Mouse (Mus musculus) gastrocnemius, adult 18-20 months (tissue): ENCODE data around the gene Maf. TPM values are rescaled to one million over a fixed set of nuclear protein-coding genes. Genes with fewer than 3 reads are reported as not detected.

ENCODE experiments used
- DNase-seq: peaks from one replicate; pipeline ENCODE4 v3.0.0; 2021; ENCODE audit warnings: low spot score
- long read RNA-seq, 2 experiments: library from polyadenylated mRNA; stranded (forward); transcript quantifications; one replicate each; pipeline ENCODE4 v2.0.0; 2021
- total RNA-seq, 2 experiments: library from RNA; stranded (reverse); gene quantifications; 2 replicates each; pipeline ENCODE4 v1.2.3; 2021

Maf gene
- total RNA-seq = 100 to 1,000 TPM; 145 to 163 TPM
- long read RNA-seq, experiment 1, full-length matches to known transcripts = 106 of 123 reads
- long read RNA-seq, experiment 1, partial matches to known transcripts = 1 of 123 reads
- long read RNA-seq, experiment 1, other reads (novel, unspliced or antisense) = 16 of 123 reads
- long read RNA-seq, experiment 2, full-length matches to known transcripts = 67 of 71 reads
- long read RNA-seq, experiment 2, partial matches to known transcripts = 2 of 71 reads
- long read RNA-seq, experiment 2, other reads (novel, unspliced or antisense) = 2 of 71 reads

DNA sequence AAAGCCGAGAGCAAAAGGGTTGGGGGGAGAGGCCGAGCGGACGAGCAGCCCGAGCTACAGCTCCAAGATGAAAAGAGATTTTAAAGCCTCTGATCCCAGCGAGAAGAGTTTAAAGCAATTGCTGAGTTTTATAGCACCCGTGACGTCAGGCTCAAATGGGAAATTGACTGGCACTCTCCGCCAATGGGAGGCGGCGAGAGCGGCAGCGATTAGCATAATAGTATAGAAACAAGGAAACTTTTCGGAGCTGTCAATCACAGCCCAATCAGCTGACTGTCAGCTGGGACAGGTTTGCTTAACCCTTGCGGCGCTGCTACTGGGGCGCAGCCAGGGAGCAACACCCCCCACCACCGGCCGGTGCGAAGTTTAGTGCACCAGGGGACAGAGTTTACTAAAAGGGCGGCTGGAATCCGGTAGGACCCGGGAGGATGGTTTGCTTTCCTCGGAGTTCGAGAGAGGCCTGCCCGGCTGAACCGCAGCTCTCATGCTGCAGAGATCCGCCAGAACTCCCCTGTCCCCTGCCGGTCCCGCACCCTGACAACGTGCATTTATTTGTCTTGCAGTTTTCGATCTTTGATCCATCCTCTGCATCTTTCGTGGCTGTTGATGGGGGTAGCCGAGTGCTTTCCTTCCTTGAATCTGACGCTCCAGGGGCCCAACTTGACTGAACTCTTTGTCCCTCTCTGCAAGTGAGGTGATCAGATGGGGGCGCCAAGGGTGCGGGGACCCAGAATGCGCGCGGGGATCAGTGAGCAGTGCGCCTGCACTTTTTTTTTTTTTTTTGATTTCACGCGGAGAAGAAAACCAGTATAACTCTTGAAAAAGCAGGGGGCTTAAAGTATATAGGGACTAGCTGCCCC is at the start of gene Maf:
Gene Maf, minus strand, starts transcription at position 64 of the 860 bp plus-strand sequence.
- peak; percentile 92 for DNase-seq

DNA sequence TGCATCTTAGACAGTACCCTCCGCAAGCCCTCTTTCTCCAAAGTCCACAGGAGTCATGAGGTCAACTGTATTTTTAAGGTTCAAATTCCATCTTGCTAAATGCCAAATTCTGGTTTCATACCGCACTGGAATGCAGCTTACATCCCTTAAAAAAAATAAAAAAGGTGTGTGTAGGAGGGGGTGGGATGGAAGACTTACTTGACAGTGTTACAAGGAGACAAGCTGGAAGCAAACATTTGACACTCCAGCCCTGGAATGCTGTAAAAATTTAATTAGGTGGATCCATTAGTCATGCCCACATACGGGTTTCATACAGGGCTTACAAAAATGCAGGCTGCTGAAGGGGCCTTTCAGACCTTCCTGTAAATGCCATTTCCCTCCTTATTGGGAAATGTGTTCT is 49.4 kb upstream of the Maf start:
- DNase-seq = no peak

DNA sequence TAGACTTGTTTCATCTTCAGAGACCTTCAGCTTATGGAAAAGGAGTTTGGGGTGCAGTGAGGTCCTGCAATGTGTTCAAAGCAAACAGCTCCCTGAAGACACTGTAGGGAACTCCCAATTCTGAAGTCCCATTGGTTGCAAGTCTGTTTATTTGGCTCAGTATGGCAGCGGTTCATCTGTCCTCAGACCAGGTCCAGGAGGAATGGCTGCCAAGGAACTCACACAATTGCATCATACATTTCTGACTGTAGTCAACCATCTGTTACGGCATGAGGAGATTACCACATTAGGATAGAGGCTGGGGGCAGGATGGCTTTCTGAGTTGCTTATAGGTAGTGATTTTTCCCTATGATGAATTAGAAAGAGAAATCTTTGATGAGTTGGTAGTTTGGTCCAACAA is 48.4 kb upstream of the Maf start:
- DNase-seq = peak; percentile 24

DNA sequence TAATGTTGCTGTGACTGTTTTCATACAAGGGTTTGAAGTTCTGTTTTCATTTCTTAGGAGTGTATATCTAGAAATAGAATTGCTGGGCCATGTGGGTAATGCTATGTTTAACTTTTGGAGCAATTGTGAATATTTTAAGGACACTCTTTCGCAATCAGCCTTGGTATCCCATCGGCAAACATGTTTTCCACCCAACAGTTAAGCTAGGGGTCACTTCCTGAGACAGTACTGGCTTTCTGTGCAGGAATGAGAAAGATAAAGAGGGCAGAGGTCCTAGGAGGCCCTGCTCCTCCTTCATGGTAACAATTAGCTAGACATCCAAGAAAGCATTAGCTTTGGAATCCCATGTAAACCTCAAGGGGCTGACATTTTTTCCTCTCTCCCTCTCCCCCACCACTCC is 47.1 kb upstream of the Maf start:
- DNase-seq = no peak

DNA sequence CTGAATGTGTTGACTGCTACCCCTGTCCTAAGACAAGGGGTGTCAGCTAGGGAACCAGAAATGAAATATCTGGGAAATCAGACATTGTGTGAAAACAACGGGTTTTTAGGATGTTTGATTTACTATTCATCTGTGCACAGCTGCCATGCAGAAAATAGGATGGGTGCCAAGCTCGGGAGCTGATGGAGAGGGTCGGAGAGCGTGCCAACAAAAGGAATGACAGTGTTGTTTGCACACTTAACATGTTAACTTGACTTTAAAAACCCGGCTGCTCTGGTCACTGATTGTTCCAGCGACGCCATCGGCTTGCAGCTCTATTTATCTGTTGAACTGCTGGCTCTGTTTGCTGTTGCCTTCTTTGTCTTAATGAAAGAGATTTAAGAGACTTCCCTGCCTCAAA is 46.2 kb upstream of the Maf start:
- DNase-seq = no peak

DNA sequence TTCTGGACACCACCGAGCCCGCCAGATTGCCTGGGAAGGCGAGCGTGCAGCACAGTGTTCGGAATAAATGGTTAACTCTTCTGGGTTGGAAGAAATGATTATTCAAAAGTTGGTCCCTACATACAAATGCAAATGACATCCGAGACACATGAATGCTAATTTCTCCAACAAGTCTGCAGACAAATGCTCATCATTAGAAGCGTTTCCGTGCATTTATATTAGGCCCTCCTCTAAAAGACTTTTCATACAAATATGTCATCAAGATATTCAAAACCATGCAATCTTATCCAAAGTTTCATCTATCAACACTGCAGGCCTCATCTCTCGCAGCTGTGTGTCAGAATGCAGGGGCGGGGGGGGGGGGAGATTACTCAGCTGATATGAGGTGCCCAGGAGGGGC is 39.8 kb upstream of the Maf start:
- DNase-seq = no peak

DNA sequence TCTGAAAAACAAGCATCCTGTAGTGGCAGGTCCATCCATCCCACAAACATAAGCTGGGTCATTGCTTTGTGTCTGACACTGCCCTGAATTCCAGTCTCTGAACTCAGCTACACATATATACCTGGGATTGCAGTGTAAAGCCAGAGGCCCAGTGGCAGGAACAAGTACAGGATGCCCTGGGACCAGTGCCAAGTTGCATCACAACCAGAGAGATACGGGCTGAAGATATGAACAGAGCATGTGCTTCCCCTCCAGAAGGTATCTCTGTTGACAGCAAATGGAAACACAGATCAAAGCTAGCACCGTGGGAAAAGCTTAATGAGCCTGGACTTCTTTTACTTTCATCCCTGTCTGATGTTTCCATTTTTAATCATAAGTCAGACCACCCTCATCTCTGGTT is 38.1 kb upstream of the Maf start:
- DNase-seq = no peak

DNA sequence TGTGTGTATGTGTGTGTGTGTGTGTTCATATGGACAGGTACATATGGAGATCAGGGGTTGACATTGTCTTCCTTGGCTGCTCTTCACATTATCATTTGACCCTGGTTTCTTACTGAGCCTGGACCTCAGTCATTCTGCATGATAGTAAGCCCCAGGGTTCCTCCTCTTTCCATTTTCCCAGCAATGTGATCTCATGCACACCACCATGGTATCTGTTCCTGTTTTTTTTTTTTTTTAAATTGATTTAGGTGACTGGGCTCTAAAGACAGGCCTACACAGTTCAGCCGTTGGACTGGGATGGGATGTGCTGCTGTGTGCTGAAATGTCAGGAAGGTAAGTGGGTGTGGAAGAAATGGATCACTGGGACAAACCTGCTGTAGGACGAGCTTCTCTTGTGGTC is 35.8 kb upstream of the Maf start:
- DNase-seq = no peak

DNA sequence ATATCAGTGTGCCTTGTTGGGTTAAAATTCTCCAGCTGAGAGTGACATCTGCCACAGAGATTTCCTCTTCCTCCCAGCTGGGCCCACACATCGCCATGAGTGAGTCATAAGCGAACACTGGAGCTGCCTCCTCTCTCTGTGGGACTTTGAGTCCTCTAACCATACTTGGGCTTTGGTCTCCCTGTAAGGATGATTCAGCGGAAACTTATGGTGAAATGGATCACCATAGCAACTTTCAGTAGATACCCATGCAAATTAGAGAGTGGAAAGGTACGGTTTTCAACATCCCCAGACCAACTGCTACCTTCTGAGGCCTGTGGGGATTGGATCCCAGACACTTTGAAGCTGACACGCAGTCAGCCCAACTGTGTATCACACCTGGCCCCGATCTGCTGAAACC is 35.1 kb upstream of the Maf start:
- no peak for DNase-seq

DNA sequence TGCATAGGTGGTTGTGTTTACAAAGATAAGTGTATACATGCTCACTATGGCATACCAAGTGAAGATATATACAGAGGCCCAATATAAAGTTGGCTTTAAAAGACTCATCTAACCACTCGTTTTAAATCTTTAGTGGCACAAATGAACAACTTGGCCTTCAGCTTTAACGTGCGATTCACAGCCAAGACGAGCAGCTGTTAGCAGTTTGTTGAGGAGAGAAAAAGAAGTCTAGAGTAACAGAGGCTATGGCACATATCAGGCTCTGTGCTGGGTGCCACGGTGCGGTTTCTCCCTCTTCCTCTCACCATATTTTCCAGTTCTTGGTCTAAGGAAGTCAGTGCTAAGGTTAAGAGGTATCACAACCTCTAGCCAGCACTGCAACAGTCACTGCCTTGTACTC is 34.4 kb upstream of the Maf start:
- DNase-seq = no peak

DNA sequence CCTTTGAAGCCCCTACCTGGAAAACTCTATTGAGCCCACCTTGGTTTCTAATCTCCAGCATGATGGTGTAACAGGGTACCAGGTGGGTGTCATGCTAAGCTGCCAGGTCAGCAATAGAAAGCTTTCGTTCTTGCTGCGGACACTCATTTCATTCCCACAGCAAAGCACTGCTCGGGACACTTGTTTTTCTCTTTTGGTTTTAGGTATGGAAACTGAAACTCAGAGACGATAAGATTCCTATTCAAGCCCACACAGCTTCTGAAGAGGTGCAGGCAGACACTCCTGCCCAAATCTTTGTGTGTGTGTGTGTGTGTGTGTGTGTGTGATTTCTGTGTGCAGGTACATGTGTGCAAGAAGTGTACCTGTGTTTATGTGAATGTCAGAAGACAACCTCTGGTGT is 32.2 kb upstream of the Maf start:
- DNase-seq = no peak

DNA sequence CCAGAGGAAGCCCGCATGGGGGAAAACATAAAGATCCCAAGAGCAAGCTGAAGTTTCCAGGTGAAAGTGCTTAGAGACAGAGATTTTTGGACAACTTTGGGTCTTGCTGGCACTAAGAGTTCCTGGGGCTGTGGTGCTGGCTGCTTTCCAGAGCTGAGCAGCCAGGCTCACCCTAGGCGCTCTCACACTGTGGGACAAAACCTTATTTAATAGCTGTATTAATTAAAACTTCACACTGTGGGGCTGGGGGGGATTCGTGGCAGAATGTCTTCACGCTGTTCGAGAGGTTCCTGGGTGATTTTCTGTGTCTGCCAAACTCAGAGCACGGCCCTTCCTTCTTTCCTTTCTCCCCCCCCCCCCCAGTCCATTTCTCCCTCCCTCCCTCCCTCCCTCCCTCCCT is 24.8 kb upstream of the Maf start:
- no peak for DNase-seq

DNA sequence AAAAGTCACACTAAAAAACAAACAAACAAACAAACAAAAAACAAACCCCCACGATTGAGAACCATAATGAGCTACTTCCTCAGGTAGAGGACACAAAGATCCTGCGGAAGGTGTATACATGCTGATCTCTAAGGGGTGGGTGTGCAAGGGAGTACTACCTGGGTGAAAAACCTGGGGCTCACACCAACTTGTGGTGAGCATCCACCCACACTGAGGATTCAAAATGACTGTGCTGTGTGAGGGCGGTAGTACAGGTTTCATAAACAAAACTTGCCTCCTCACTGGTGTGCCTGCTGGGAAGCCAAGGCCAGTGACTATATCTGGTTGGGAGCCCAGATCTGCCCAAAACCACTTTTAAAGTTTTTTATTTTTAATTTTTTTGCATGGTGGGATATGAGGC is 19.2 kb upstream of the Maf start:
- no peak for DNase-seq

DNA sequence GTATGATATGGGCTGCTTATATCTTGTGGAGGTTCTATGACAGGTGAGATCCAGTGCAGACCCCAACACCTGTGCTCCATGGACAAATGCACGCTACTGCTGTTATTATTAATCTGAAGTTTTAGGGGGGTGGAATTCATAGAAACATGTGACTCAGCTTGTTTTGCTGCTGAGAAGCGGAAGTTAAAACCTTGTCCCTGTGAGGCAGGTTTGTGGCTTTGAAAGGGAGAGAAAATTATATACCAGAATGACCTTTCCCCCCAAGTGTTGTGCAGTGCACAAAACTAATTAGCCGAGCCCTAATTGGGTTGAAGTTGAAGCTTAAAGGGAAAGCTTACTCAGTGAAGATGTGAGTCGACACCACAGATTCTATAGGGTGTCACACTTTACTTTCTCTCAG is 18.6 kb upstream of the Maf start:
- DNase-seq = no peak

DNA sequence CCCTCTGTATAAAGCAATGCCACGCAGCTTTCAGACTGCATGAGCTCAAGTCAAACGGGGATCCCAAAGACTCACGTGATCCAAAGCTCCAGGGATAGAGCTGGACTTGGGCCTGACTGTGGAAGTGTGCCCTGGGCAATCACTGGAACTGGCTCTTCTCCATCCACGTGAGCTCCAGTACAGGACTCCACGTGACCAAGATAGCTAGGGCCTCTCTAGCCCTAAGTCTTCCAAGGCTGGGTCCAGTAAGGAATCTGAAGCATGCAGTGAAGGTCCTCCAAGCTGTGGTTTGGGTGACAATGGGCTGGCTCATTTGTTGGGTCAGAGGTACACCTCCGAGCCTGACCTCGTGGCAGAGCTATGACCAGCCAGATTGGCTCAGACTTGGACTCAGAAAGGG is 11.5 kb upstream of the Maf start:
- no peak for DNase-seq

DNA sequence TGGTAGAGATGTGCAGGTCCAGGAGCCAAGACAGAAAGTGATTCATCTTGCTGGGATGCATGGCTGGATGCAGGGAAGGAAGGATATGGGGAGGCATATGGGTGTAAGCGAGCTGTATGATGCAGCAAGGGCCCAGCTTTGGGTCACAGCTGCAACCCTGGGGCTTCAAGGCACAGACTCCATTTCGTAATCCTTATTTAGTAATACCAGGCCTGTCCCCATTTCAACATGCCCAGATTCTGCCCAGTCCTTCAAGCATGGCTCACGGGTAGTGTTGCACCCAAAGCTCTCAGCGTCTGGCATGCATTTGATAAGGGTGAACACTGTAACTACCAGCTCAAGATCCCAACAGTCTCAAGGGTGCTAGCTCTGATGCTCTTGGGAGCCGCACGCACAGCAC is 11.0 kb upstream of the Maf start:
- DNase-seq = no peak

DNA sequence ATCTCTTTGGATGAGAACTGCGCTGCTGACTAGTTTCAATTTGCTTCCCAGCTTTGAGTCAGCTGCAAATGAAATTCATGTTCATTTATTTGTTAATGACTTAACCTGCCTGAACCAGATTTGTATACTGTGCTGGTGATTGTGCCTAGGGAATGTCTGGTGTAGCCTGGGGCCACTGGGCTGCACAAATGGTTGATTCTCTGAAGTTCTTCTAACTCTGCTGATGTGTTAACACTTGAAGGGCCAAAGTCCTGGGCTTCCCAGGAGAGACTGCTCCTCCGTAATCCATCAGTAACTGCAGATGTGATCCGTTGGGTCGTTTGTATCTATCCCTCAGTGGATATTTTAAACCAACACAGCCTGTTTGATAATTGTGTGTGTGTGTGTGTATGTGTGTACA is 7.7 kb upstream of the Maf start:
- DNase-seq = no peak

DNA sequence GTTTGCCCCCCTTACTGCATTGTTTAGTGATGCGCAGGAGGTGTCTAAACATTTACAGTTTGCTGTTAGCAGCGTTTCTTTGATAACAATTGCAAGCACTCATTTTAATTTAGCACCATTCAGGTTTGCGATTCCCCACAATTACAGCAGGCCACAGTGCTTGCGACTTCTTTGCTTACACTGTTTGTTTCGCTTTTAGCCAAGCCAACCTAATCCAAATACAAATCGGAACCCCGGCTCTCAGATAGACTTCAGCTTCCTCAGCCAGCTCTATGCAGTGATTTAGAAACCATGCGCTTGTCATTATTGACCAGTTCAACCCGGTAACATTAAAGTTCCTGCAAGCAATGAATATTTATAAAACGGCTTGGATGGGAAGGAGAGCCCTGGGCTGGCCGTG is 3.5 kb upstream of the Maf start:
- no peak for DNase-seq

DNA sequence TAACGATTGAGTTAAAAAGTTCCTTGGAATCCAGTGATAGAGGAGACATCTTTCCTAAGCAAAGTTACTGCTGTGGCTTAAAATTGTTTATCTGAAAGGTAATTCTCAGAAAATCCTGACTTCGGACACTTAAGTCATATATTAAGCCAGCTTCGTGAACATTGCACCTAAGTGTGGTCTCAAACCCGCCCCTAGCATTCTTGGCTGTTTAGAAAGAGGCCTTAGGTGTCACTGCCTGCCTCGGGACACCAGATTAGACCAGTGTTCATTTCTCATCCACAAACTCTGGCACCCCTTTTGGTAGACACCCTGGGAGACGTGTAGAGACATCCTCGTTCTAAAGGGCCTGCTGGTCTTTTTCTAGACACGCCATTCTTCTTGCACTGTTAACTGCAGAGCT is 2.3 kb upstream of the Maf start:
- no peak for DNase-seq

DNA sequence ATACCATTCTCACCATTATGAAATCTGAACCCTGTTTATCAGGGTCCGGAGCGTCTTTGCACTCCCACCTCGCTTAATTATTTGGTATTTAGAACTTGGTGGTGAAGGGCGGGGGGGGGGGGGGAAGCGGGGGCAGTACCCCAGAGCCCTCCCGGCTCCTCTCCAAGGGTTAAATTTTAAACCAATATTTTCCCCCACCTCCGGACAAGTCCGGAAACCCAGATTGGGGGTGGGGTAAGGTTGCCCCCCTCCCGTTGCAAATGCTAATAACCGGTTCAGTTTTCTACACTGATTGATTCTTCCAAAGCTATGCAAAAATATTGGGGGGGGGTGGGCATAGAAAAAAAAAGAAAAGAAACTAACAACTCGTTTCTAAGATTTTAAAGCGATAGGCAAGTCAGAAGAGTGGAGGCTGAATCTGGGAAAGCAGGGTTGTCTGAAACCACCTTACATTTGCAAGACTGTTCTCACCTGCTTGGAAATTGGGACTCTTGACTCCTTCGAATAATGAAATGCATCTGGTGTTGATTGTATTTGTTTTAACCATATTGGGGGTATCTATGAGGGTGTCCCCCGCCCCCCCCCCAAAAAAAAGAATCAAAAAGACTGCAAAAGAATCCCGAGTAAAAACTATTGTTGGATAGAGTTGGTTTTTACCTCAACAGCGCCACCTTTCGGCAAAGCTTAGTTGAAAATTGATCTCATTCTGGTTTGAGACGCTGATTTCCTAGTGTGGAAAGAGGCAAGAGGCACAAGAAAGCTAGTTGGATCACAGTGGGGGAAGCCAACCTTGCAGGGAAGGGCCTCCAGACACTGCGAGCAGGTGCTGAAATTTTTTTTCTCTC is 1.6 kb upstream of the Maf start:
- DNase-seq = peak; percentile 87

DNA sequence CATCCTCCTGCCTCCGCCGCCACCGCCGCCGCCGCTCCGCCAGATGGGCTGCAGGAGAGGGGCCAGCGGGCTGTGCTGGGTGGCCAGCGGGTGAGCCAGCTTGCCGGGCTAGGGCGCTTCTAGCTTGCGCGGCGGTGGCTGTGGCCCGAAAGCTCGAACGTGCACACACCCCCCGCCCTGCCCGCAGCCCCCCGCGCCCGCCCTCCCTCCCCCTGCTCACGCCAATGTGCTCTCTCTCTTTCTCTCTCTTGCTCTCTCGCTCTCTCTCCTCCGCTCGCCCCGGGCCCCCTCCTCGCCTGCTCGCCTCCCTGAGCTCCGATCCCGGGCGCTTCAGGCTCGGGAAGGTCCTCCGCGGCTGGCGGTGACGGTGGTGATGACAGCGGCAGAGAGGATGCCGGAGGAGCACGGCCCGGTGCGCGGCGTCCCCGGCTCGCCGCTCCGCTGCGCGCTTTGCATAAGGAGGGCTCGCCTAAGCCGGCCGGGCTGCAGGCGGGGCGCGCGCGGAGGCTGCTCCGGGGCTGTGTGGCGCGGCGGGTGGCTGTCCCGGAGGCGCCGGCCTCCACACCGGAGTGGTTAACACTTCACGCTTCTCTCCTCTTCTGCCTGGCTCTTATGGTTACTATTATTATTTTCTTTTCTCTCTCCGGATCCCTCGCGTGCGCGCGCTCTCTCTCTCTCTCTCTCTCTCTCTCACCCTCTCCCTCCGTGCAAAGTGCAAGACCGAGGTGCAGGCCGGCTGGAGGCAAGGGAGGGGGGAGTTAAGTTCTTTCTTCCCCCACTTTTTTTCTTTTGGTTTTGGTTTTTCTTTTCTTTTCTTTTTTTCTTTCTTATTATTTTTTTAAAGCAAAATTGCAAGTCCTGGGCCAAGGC is 498 bp downstream of the Maf start:
- peak; percentile 64 for DNase-seq
